Mouse (Mus musculus) liver, embryonic 11.5 days (tissue): Measurements from ENCODE around the gene Ect2l. TPM values are rescaled to one million over a fixed set of nuclear protein-coding genes. Genes with fewer than 3 reads are reported as not detected.
A peak's percentile ranks its signal among the peaks of the same experiment; 100 is the strongest.

Experiments used
- ATAC-seq: fragments of 200-750 bp; cut with Nextera tagmentation; replicated peaks from 2 replicates; pipeline ENCODE4 v1.8.0; 2017; ENCODE audit warnings: moderate number of reproducible peaks, mild to moderate bottlenecking, moderate TSS enrichment, moderate library complexity; ENCODE audit not compliant: low FRiP score
- DNase-seq: peaks from one replicate; pipeline ENCODE4 v3.0.0-alpha.2; 2017; ENCODE audit warnings: low spot score
- H3K27ac ChIP-seq: fragments of 300-500 bp; sonication (generic); 2 replicates; pipeline ENCODE4 v1.5.1; 2014; ENCODE audit warnings: mild to moderate bottlenecking, low read depth, low read length, control low read depth
- H3K27me3 ChIP-seq: fragments of 300-500 bp; sonication (generic); replicated peaks from 2 replicates; pipeline ENCODE4 v1.6.1; 2014; ENCODE audit warnings: low read length, mixed read lengths; ENCODE audit not compliant: control insufficient read depth, insufficient read depth
- H3K36me3 ChIP-seq: fragments of 300-500 bp; sonication (generic); 2 replicates; pipeline ENCODE4 v1.6.1; 2014; ENCODE audit warnings: mild to moderate bottlenecking, low read length, moderate library complexity, mixed read lengths; ENCODE audit not compliant: control insufficient read depth, insufficient read depth
- H3K4me1 ChIP-seq: fragments of 300-500 bp; sonication (generic); replicated peaks from 2 replicates; pipeline ENCODE4 v1.6.1; 2014; ENCODE audit warnings: low read length, mixed read lengths; ENCODE audit not compliant: control insufficient read depth, insufficient read depth
- H3K4me2 ChIP-seq: fragments of 300-500 bp; sonication (generic); 2 replicates; pipeline ENCODE4 v1.6.1; 2014; ENCODE audit warnings: mild to moderate bottlenecking, control low read depth, moderate library complexity
- H3K4me3 ChIP-seq: fragments of 300-500 bp; sonication (generic); 2 replicates; pipeline ENCODE4 v1.5.1; 2014; ENCODE audit warnings: low read depth, low read length, control low read depth
- H3K9ac ChIP-seq: fragments of 300-500 bp; sonication (generic); 2 replicates; pipeline ENCODE4 v1.6.1; 2014; ENCODE audit warnings: low read depth, low read length, control low read depth
- H3K9me3 ChIP-seq: fragments of 300-500 bp; sonication (generic); 2 replicates; pipeline ENCODE4 v1.6.1; 2016; ENCODE audit warnings: low read length, inconsistent platforms, mixed read lengths; ENCODE audit not compliant: control insufficient read depth
- WGBS: fragments of 180-500 bp; shearing (Covaris S2); extraction: QIAGEN DNeasy Blood & Tissue Kit; methylation state at CpG from one replicate; pipeline ENCODE4 v1.1.7; 2014; 5-methylcytosine and 5-hydroxymethylcytosine counted together
- polyA plus RNA-seq: library from polyadenylated mRNA; unstranded; fragments of >200 nt; fragmentation: Nextera tagmentation; extraction: Ambion mirVana; gene quantifications from 2 replicates; pipeline ENCODE4 v1.2.1, GENCODE M21; 2014

The Ect2l gene
- polyA plus RNA-seq = 0.27 TPM in 1 of 2 replicates, not detected in the other

DNA sequence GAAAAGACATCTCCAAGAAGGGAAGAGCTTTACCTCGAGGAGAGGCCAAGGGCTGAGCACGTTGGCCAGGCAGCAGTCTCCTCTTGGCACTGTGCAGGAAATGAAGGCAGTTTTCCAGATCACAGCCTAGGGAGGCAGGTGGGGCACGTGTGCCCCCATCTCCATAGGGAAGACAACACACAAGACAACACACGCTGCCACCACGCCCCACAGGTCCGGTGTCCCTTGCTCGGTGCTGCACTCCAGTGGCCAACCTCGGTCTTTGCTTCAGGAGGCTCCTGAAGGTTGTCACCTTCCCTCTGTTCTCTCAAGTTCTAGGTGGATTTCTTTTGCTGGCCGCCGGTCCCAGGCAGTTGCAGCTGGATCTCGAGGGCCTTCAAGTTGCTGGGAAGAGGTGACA, at the start of gene Ect2l:
Gene Ect2l, minus strand, starts transcription at position 165 of the 400 bp plus-strand sequence.
- Histone ChIP-seq H3K27me3 (no peaks in the 10 kb centered on the region), H3K9me3 (no peaks in the 10 kb centered on the region), H3K27ac (no peak within 1 kb of the TSS), H3K4me3 (no peak within 1 kb of the TSS), H3K9ac (no peak within 1 kb of the TSS), H3K4me2 (peak within 1 kb of the TSS; percentile 28; the same call in 1 of the 2 replicates), H3K36me3 (no peaks in the 10 kb centered on the region), H3K4me1 (no peaks in the 10 kb centered on the region)
- ATAC-seq = peak; percentile 63; the same call in 1 of the 2 replicates
- peak; percentile 43 for DNase-seq
- 9% methylated on average over 11 of the region's 11 CpGs for WGBS

DNA sequence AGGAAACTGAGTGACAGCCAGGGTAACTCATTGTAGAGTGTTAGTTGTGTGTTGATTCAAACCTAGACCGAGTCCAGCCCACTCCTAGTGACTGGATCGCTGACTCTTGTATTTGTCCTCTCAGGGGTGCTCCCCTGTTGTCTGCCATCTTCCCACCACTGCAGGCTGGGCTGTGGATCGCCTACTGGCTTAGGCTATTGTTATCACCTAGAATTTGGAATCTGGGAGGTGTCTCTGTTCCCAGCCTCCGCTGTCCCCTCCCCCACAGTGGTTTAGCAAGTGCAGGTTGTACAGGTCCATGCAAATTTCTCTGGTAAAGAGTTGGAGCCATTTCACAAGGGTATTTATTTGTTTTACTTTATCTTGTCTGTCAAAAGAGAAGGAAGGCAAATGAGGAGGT, 40.7 kb upstream of the Ect2l start:
- DNase-seq (no peak), ATAC-seq (no peak)
- Histone ChIP-seq H3K9me3 (no peaks in the 10 kb centered on the region), H3K27ac (no peak overlapping the region), H3K4me3 (no peak overlapping the region), H3K36me3 (no peaks in the 10 kb centered on the region), H3K27me3 (no peaks in the 10 kb centered on the region), H3K9ac (no peak overlapping the region), H3K4me2 (no peak overlapping the region), H3K4me1 (no peaks in the 10 kb centered on the region)
- 62% methylated on average over 4 of the region's 4 CpGs for WGBS

DNA sequence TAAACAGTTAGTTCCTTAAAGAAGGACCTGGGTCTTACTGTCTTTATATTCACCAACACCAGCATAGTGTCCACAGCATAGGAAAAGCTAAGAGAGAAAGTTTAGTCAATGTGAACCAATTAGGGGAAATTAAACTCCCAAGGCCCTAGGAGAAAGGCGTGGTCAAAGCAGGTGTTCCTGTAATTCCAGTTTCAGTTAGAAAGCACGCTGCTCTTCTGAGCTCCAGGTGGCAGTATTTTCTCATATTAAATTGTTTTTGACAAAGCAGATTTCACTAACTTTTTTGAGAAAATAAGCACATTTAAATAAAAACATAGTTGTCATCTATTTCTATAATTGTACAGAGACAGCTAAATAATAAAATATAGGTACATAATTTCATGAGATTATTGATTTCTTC, 32.9 kb upstream of the Ect2l start:
- H3K27ac ChIP-seq = no peak overlapping the region
- no peaks in the 10 kb centered on the region for H3K27me3 ChIP-seq
- 66% methylated on average over 2 of the region's 2 CpGs for whole genome bisulfite sequencing
- H3K9me3 ChIP-seq = no peaks in the 10 kb centered on the region
- DNase-seq (no peak), ATAC-seq (no peak)
- H3K4me3 ChIP-seq = no peak overlapping the region
- H3K4me1 ChIP-seq = no peaks in the 10 kb centered on the region
- no peak overlapping the region for H3K9ac ChIP-seq
- H3K4me2 ChIP-seq = no peak overlapping the region
- no peaks in the 10 kb centered on the region for H3K36me3 ChIP-seq

DNA sequence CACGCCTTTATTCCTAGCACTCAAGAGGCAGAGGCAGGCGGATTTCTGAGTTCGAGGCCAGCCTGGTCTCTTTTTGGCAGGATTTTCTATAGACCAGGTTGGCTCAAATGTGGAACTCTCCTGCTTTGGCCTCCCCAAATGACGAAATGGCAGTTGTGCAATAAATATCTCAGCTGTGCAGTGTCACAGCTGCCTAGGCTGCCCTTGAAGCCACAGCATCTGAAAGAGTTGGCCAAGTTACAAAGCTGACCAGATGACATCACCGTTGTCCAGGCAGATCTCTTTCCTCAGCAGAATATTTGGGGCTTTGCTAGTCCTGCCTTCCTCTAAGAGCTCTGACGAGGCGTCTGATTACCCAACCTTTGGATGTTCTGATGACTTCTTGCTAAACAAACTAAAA, 26.5 kb upstream of the Ect2l start:
- DNase-seq = no peak
- H3K9me3 ChIP-seq = no peaks in the 10 kb centered on the region
- no peaks in the 10 kb centered on the region for H3K36me3 ChIP-seq
- H3K9ac ChIP-seq = no peak overlapping the region
- no peak overlapping the region for H3K4me2 ChIP-seq
- 0 out of 2 replicates have a peak, but pooled peaks cover 3% of the 10 kb centered on the region for H3K4me1 ChIP-seq
- H3K27ac ChIP-seq = no peak overlapping the region
- 82% methylated on average over 7 of the region's 7 CpGs for WGBS
- ATAC-seq = no peak
- no peak overlapping the region for H3K4me3 ChIP-seq
- no peaks in the 10 kb centered on the region for H3K27me3 ChIP-seq

DNA sequence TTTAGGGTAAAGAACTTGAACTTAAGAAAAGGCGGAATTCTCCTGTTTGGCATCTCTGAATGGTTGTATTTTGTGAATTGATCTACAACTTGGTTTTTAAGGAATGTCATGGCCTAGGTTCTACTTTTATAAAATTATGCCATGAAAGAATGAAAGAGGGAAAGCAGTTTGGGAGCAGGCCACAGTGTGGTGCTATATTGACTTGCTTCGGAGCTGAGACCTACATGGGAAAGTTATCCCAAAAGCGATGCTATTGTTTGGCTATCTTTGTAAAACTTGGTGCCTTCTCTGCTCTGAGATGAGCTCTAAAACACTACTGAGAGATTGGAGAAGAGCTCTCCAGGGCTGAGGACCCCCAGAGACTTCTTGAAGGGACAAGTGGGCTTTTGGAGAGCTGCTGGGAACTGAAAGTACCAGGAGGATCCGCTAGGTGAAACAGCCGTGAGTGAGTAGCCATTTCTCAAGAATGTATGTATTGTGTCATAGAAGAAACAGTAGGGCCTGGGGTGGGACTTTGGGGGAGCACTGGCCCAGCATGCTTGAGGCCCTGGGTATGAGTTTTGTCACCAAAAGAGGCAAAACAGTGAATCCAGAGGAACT, 25.7 kb upstream of the Ect2l start:
- H3K4me2 ChIP-seq = no peak overlapping the region
- no peaks in the 10 kb centered on the region for H3K36me3 ChIP-seq
- 0 out of 2 replicates have a peak, but pooled peaks cover 3% of the 10 kb centered on the region for H3K4me1 ChIP-seq
- WGBS = 81% methylated on average over 5 of the region's 5 CpGs
- DNase-seq (no peak), ATAC-seq (no peak)
- H3K4me3 ChIP-seq = no peak overlapping the region
- no peaks in the 10 kb centered on the region for H3K27me3 ChIP-seq
- H3K9ac ChIP-seq = no peak overlapping the region
- H3K27ac ChIP-seq = no peak overlapping the region
- no peaks in the 10 kb centered on the region for H3K9me3 ChIP-seq

DNA sequence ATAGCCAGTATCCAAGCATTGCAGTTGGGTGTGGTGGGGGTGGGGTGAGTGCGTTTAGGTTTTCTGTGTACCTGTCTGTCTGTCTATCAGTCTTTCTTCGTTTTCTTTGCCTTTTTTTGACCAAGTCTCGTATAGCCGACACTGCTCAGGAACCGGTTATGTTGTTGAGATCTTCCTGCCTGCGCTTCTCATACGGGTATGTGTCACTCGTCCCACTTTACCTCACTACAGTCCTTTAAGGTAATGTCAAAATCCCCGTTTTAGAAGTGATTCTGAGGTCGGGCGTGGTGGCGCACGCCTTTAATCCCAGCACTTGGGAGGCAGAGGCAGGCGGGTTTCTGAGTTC, 24.7 kb upstream of the Ect2l start:
- no peak for ATAC-seq
- WGBS = 10% methylated on average over 14 of the region's 14 CpGs
- H3K4me1 ChIP-seq = 0 out of 2 replicates have a peak, but pooled peaks cover 3% of the 10 kb centered on the region

DNA sequence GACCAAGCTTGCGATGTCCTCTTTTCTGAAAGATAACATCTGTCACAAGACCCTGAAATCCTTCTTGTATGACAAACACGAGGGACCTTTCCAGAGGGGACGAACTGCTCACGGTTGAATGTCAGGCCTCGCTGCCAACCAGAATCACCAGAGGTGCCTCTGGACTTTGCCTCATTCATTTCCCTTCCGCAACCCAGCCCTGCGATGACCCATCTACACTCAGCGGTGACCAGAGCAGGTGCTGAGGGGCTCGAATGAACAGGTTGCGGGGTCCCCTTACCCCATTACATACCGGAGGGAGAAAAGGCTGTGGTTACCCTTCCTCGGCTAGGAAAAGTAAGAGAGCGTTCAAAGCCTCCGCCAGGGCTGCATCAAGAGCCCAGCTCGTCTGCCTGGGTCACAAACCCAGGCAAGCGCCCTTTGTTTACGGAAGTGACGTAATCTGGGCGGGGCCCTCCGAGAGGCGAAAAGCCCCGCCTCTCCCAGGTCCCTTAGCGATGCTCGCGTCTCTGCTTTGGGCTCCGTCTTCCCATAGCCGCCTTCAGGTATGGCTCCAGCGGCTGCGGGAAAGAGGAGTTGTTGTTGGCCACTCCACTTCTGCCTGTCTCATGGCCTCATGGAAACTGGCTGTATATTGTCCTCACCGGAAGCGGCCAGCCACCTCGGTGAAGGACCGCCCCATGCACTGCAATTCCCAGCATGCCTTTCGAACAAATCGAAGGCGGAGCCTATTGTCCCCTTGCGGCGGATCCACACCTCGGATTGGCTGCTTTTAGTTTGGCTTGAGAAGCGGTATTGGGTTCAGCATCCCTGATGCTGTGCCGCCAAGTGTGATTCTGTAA, 24.1 kb upstream of the Ect2l start, which contains the start of gene Ccdc28a:
Gene Ccdc28a, minus strand, starts transcription at position 439 of the 842 bp plus-strand sequence.
- Histone ChIP-seq H3K4me3 (peak within 1 kb of the TSS; percentile 81), H3K9me3 (no peaks in the 10 kb centered on the region), H3K9ac (peak within 1 kb of the TSS; percentile 72), H3K27me3 (no peaks in the 10 kb centered on the region), H3K36me3 (no peaks in the 10 kb centered on the region), H3K4me1 (0 out of 2 replicates have a peak, but pooled peaks cover 3% of the 10 kb centered on the region), H3K4me2 (peak within 1 kb of the TSS; percentile 91), H3K27ac (peak within 1 kb of the TSS; percentile 64; the same call in 1 of the 2 replicates)
- WGBS = 1% methylated on average over 41 of the region's 41 CpGs
- ATAC-seq = peak; percentile 98
- DNase-seq = peak; percentile 91

More for the DNA sequence above, 24.7 kb upstream of the Ect2l start:
- Histone ChIP-seq H3K4me2 (peak overlapping the region; percentile 91), H3K36me3 (no peaks in the 10 kb centered on the region), H3K27ac (no peak overlapping the region), H3K9me3 (no peaks in the 10 kb centered on the region), H3K27me3 (no peaks in the 10 kb centered on the region), H3K4me3 (peak overlapping the region; percentile 81), H3K9ac (peak overlapping the region; percentile 40; the same call in 1 of the 2 replicates)
- no peak for DNase-seq

DNA sequence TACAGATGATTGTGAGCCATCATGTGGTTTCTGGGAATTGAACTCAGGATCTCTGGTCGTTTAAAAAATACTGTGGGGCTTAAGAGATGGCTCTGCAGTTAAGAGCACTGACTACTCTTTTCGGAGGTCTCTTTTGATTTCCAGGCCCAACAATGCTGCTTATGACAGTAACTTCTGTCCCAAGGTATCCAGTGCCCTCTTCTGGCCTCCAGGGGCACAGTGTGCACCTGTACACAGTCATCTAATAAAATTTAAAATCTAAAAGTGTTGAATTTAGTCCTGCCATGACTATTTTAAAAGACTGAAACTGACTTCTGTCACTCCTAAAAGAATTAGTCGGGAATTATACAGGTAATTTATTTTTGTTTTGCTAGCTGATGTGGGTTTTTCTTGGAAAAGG, 23.2 kb upstream of the Ect2l start:
- no peaks in the 10 kb centered on the region for H3K36me3 ChIP-seq
- no peak overlapping the region for H3K9ac ChIP-seq
- 50% methylated on average over 3 of the region's 3 CpGs for WGBS
- H3K4me3 ChIP-seq = no peak overlapping the region; the same call in 1 of the 2 replicates
- H3K27me3 ChIP-seq = no peaks in the 10 kb centered on the region
- peak overlapping the region; percentile 91 for H3K4me2 ChIP-seq
- no peaks in the 10 kb centered on the region for H3K9me3 ChIP-seq
- DNase-seq (no peak), ATAC-seq (no peak)
- H3K4me1 ChIP-seq = 0 out of 2 replicates have a peak, but pooled peaks cover 3% of the 10 kb centered on the region
- no peak overlapping the region for H3K27ac ChIP-seq
